Mouse (Mus musculus) embryonic fibroblast, embryonic 13.5 days (primary cell): ENCODE data around the gene Rplp2.

Experiments used
- CTCF ChIP-seq: IDR thresholded peaks from 2 replicates; pipeline ENCODE4 v1.5.1; 2011; ENCODE audit warnings: mild to moderate bottlenecking, control low read depth, low read length, moderate library complexity, borderline replicate concordance; ENCODE audit not compliant: insufficient read depth
- POLR2A ChIP-seq: IDR thresholded peaks from 2 replicates; pipeline ENCODE4 v1.6.1; 2011; ENCODE audit warnings: low read depth, mild to moderate bottlenecking, control low read depth, low read length, moderate library complexity

GRCm38 (mm10) chr7:141468522-141469211 is 21.5 kb downstream of the Rplp2 start:
- TF ChIP-seq CTCF (no peak), POLR2A (peak; percentile 97)
